Mouse (Mus musculus): Measurements from ENCODE around the gene Sike1. TPM values are rescaled to one million over a fixed set of nuclear protein-coding genes. Genes with fewer than 3 reads are reported as not detected.

Gene Sike1
- polyA plus RNA-seq, 1 experiment, result 42.5 TPM

- no peak for DNase-seq (ENCODE audit: low spot score)
Measured at GRCm38 (mm10) chr3:103026174-103026573, 30.7 kb downstream of the Sike1 start.

- DNase-seq (ENCODE audit: low spot score), result no peak
Measured at GRCm38 (mm10) chr3:103040285-103040684, 44.8 kb downstream of the Sike1 start.

GRCm38 (mm10) chr3:103040861-103041379 lies 45.4 kb downstream of the Sike1 start:
- no peak for DNase-seq (ENCODE audit: low spot score)

DNA sequence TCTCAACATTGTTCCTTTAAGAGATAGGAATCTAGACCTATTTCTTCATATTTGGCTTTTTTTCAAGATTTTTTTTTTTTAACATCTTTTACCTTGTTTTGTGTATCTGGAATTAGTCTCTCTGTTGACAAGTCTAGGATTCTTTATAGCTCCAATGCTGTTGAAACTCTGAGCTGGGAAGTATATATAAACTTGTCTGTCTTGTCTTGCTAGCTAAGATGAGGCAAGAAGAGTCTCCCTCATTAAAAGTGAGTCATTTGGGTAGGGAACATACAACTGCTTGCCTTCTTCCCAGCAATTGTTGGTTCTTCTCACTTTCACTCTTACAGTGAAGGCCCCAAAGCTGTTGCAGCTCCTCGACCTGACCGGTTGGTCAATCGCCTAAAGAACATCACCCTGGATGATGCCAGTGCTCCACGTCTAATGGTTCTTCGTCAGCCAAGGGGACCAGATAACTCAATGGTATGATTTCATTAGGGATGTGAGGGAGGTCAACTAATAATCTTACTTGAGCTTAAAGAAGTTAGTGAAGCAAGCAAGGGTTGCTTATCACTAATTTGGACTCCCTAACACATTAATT lies 60.6 kb downstream of the Sike1 start:
- DNase-seq (ENCODE audit: low spot score), result no peak

DNA sequence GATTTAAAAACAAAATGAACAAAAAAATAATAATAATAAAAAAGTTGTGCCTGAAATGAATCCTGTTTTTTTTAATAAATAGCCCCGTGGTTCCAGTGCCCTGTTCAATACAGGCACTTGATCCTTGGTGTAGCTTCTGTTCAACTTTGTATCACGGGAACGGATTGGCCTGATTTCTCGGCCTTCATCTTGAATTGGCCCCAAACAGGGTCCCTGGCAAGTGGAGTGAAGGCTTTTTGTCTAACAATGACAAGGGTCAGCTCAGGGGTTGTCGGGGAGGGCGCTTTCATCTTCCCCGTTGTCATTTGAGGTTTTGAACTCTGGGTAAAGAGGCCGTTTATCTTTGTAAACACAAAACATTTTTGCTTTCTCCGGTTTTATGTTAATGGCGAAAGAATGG lies 62.2 kb downstream of the Sike1 start:
- DNase-seq (ENCODE audit: low spot score), result no peak

Other genes starting within 250 kb of the Sike1 start
- gene Tshb, start 213.0 kb upstream of the Sike1 start, polyA plus RNA-seq (2012; rRNA removed), result not detected in 2 replicates
- not detected in 2 replicates for gene Sycp1, start 59.6 kb upstream of the Sike1 start, polyA plus RNA-seq (2012; rRNA removed)
- not detected in 2 replicates for gene Nr1h5, start 31.6 kb upstream of the Sike1 start, polyA plus RNA-seq (2012; rRNA removed)
- gene Csde1, start 24.7 kb downstream of the Sike1 start, polyA plus RNA-seq (2012; rRNA removed), result 86.2 and 156 TPM in 2 replicates
- 32.4 and 36.7 TPM in 2 replicates for gene Nras, start 62.6 kb downstream of the Sike1 start, polyA plus RNA-seq (2012; rRNA removed)
- gene Ampd1, start 78.3 kb downstream of the Sike1 start, polyA plus RNA-seq (2012; rRNA removed), result 0.11 TPM in 1 of 2 replicates, not detected in the other
- 5.2 and 5.4 TPM in 2 replicates for gene Dennd2c, start 106.9 kb downstream of the Sike1 start, polyA plus RNA-seq (2012; rRNA removed)
- 76.6 and 87.1 TPM in 2 replicates for gene Bcas2, start 175.9 kb downstream of the Sike1 start, polyA plus RNA-seq (2012; rRNA removed)

Measured in urinary bladder, adult 2 months (tissue).